Mouse (Mus musculus) kidney, postnatal 25 days (tissue): ENCODE data around the gene Il13ra1.
A peak's percentile ranks its signal among the peaks of the same experiment; 100 is the strongest.

Experiments
- DNase-seq, 2 experiments: peaks; one replicate each; pipeline ENCODE4 v3.0.0; 2021; ENCODE audit warnings: mixed read lengths in 2 of 2

Il13ra1 gene

GRCm38 (mm10) chrX:36195736-36196525 lies 84.0 kb downstream of the Il13ra1 start, which contains the start of gene Zcchc12:
TSS of gene Zcchc12 (plus strand) at chrX:36195904.
- no peak for DNase-seq

GRCm38 (mm10) chrX:36209554-36209953 lies 97.6 kb downstream of the Il13ra1 start:
- DNase-seq: no peak

GRCm38 (mm10) chrX:36211216-36211615 lies 99.3 kb downstream of the Il13ra1 start:
- peak in 1 of 2 experiments; percentile 6 for DNase-seq
